In genomic region chr10:123108121-123108520, GRCm38 (mm10) we compare ENCODE assay signal across 23 mouse cellular contexts.
"Had no signal": no experiment of that assay in that cellular context is flagged by ENCODE, and none has a peak within 500 bp of the region (broad histone marks: within the 10 kb centered on the region; RNA-seq: fewer than 3 reads in every experiment).

No protein-coding gene starts in this region.

- H3K27ac ChIP-seq: heart, adult 2 months; heart, embryonic 13.5 days; heart, embryonic 15.5 days; hindbrain, embryonic 13.5 days; hindbrain, embryonic 15.5 days; intestine, embryonic 15.5 days; layer of hippocampus, adult 2 months; left cerebral cortex, adult 2 months; limb, embryonic 13.5 days; limb, embryonic 15.5 days had no signal

- DNase-seq: gastrocnemius, postnatal 14 days; gastrocnemius, postnatal 36 days; heart, adult 2 months; heart, postnatal 14 days; heart, postnatal 36 days; kidney, adult 18-20 months; kidney, adult 8-10 months; kidney, postnatal 10 days; kidney, postnatal 25 days; kidney, postnatal 4 days; left cerebral cortex, postnatal 4 days had no signal

- H3K9me3 ChIP-seq: heart, embryonic 13.5 days; heart, embryonic 15.5 days; hindbrain, embryonic 13.5 days; hindbrain, embryonic 15.5 days; intestine, embryonic 15.5 days; limb, embryonic 13.5 days; limb, embryonic 15.5 days had no signal

- H3K4me1 ChIP-seq: heart, embryonic 15.5 days; hindbrain, embryonic 13.5 days; hindbrain, embryonic 15.5 days; intestine, embryonic 15.5 days; limb, embryonic 15.5 days had no signal

- ATAC-seq: inflammation-experienced regulatory T-cells, adult 6 months; intestine, embryonic 15.5 days; intestine, postnatal 0 days had no signal

- H3K9ac ChIP-seq: heart, embryonic 13.5 days; heart, embryonic 15.5 days; hindbrain, embryonic 13.5 days; hindbrain, embryonic 15.5 days; intestine, embryonic 15.5 days; limb, embryonic 13.5 days; limb, embryonic 15.5 days had no signal

- H3K4me3 ChIP-seq: heart, adult 2 months; heart, embryonic 13.5 days; heart, embryonic 15.5 days; hindbrain, embryonic 13.5 days; hindbrain, embryonic 15.5 days; intestine, embryonic 15.5 days; layer of hippocampus, adult 2 months; left cerebral cortex, adult 2 months; limb, embryonic 13.5 days; limb, embryonic 15.5 days had no signal

- H3K27me3 ChIP-seq: heart, embryonic 13.5 days; heart, embryonic 15.5 days; hindbrain, embryonic 13.5 days; hindbrain, embryonic 15.5 days; intestine, embryonic 15.5 days; limb, embryonic 13.5 days; limb, embryonic 15.5 days had no signal

- H3K4me2 ChIP-seq: heart, embryonic 11.5 days; heart, embryonic 13.5 days; heart, embryonic 15.5 days; hindbrain, embryonic 13.5 days; hindbrain, embryonic 15.5 days; intestine, embryonic 15.5 days; limb, embryonic 13.5 days; limb, embryonic 15.5 days had no signal
